Mouse (Mus musculus): ENCODE results near the gene Cbln1. TPM values are rescaled to one million over a fixed set of nuclear protein-coding genes. Genes with fewer than 3 reads are reported as not detected.

Gene Cbln1
- polyA plus RNA-seq (2015; fragmentation: Nextera tagmentation; extraction: Ambion mirVana): not detected in 2 replicates

DNA sequence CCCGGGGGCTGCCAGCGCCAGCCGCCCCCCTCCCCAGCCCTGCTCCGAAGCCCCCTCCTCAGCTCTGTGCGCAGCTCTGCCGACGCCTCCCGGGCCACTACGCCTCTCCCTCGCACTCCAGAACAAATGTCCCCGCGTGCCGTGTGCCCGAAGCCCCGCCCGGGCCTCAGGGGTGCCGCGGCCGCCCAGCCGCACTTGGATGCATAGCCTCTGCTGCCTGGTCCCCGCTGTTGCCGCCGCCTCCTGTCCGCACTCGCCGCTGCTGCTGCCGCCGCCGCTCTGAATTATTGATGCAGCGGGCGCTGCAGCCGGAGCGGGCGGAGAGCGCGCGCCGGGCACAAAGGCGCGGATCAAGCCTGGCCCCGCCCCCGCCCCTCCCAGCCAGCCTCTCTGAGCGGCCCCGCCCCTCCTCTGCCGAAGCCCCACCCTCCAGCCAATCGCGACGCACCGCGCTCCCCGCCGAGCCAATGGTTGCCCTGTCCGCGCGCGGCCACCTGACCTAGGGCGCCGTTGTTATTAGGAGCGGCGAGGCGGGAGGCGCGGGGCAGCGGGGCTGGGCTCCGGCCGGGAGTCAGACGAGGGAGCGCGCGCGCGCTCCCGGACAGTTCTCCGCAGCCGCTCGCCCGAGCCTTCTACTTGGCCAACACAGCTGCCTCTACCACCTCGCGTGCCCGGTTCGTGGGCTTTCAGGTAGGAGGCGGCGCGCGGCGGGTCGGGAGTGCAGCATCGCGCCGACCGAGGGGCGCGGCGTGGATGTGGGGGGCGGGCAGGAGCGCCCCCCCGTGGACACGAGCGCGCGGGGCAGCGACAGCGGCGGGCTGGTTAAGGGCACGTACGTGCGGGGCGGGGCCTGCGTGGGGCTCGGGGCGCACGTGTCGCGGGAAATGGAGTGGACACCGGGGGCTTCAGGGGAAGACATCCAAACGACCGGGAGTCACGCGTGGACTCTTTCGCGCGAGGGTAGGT is at the start of gene Cbln1:
Gene Cbln1, minus strand, starts transcription at position 339 of the 966 bp plus-strand sequence.
- H3K4me1 ChIP-seq (ENCODE audit: control insufficient read depth, low read depth, low read length): peaks cover 11% of the 10 kb centered on the region
- no peaks in the 10 kb centered on the region for H3K36me3 ChIP-seq (ENCODE audit: control insufficient read depth, insufficient read depth)
- H3K9ac ChIP-seq (ENCODE audit: low read depth, low read length): no peak within 1 kb of the TSS
- H3K4me2 ChIP-seq (ENCODE audit: low read depth, low read length): peak within 1 kb of the TSS; percentile 64
- no peak within 1 kb of the TSS for H3K27ac ChIP-seq (ENCODE audit: low read length)
- no peaks in the 10 kb centered on the region for H3K9me3 ChIP-seq (replicated peaks; ENCODE audit: control insufficient read depth, low read length)
- H3K4me3 ChIP-seq (ENCODE audit: low read depth, low read length): peak within 1 kb of the TSS; percentile 52
- WGBS (ENCODE audit: insufficient replicate concordance): under 1% methylated on average over 107 of the region's 122 CpGs
- peaks cover 81% of the 10 kb centered on the region for H3K27me3 ChIP-seq (ENCODE audit: control insufficient read depth, insufficient read depth, low read depth, low read length)
- ATAC-seq (ENCODE audit: low read depth): peak; percentile 96

DNA sequence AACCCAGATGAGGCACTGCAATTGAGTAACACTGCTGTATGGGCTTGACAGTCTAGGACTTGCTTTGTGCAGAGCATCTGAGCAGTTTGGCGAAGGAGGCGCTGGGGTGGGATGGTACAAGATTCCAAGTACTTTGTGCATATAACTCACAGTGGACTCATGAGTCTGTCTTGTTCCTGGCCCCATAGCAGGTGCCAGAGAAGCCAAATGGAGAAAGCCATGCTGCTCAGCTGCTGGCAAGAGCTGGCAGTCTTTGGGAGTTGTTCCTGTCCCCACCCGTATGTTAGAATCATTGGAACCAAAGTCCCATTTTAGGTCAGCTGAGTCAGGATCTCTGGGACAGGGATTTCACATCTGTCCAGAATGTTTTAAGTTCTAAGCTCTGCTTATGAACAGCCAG is 44.7 kb upstream of the Cbln1 start:
- Histone ChIP-seq H3K9ac (ENCODE audit: low read depth, low read length) (no peak overlapping the region), H3K4me2 (ENCODE audit: low read depth, low read length) (no peak overlapping the region), H3K4me3 (ENCODE audit: low read depth, low read length) (no peak overlapping the region), H3K9me3 (replicated peaks; ENCODE audit: control insufficient read depth, low read length) (no peaks in the 10 kb centered on the region), H3K4me1 (ENCODE audit: control insufficient read depth, low read depth, low read length) (no peaks in the 10 kb centered on the region), H3K36me3 (ENCODE audit: control insufficient read depth, insufficient read depth) (no peaks in the 10 kb centered on the region), H3K27me3 (ENCODE audit: control insufficient read depth, insufficient read depth, low read depth, low read length) (no peaks in the 10 kb centered on the region), H3K27ac (ENCODE audit: low read length) (no peak overlapping the region)
- 69% methylated on average over 3 of the region's 3 CpGs for WGBS (ENCODE audit: insufficient replicate concordance)
- ATAC-seq (ENCODE audit: low read depth): no peak

GRCm38 (mm10) chr8:87513796-87514195 is 41.4 kb upstream of the Cbln1 start:
- Histone ChIP-seq H3K4me2 (ENCODE audit: low read depth, low read length) (no peak overlapping the region), H3K9me3 (replicated peaks; ENCODE audit: control insufficient read depth, low read length) (no peaks in the 10 kb centered on the region), H3K36me3 (ENCODE audit: control insufficient read depth, insufficient read depth) (no peaks in the 10 kb centered on the region), H3K4me1 (ENCODE audit: control insufficient read depth, low read depth, low read length) (no peaks in the 10 kb centered on the region), H3K27ac (ENCODE audit: low read length) (no peak overlapping the region), H3K27me3 (ENCODE audit: control insufficient read depth, insufficient read depth, low read depth, low read length) (no peaks in the 10 kb centered on the region), H3K9ac (ENCODE audit: low read depth, low read length) (no peak overlapping the region), H3K4me3 (ENCODE audit: low read depth, low read length) (no peak overlapping the region)
- no peak for ATAC-seq (ENCODE audit: low read depth)
- WGBS (ENCODE audit: insufficient replicate concordance): 63% methylated on average over 5 of the region's 5 CpGs

- Histone ChIP-seq H3K27ac (ENCODE audit: low read length) (no peak overlapping the region), H3K4me3 (ENCODE audit: low read depth, low read length) (no peak overlapping the region), H3K27me3 (ENCODE audit: control insufficient read depth, insufficient read depth, low read depth, low read length) (no peaks in the 10 kb centered on the region), H3K4me2 (ENCODE audit: low read depth, low read length) (no peak overlapping the region), H3K36me3 (ENCODE audit: control insufficient read depth, insufficient read depth) (no peaks in the 10 kb centered on the region), H3K4me1 (ENCODE audit: control insufficient read depth, low read depth, low read length) (no peaks in the 10 kb centered on the region), H3K9ac (ENCODE audit: low read depth, low read length) (no peak overlapping the region), H3K9me3 (replicated peaks; ENCODE audit: control insufficient read depth, low read length) (no peaks in the 10 kb centered on the region)
- WGBS (ENCODE audit: insufficient replicate concordance): 53% methylated on average over 3 of the region's 3 CpGs
- ATAC-seq (ENCODE audit: low read depth): no peak
Observed at GRCm38 (mm10) chr8:87513350-87513749, 40.9 kb upstream of the Cbln1 start.

DNA sequence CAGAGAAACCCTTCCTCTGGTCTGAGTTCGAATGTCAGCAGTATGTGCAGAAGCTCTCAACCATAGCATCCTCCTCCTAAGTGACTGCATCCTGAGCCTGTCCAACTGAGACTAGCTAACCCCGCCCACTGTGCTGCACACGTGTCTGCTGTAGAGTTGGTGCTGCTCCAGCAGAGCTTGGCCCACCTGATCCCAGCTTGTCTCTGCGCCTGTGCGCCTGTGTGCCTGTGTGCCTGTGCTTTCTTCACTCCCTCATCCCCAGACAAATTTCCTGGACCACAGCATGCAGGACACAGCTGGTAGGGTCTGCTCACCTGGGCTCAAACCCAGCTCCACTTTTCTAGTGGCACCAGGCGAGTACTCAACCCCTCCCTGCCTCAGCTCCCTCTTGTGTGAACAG is 40.2 kb upstream of the Cbln1 start:
- ATAC-seq (ENCODE audit: low read depth): no peak
- Histone ChIP-seq H3K27ac (ENCODE audit: low read length) (no peak overlapping the region), H3K27me3 (ENCODE audit: control insufficient read depth, insufficient read depth, low read depth, low read length) (no peaks in the 10 kb centered on the region), H3K4me1 (ENCODE audit: control insufficient read depth, low read depth, low read length) (no peaks in the 10 kb centered on the region), H3K9me3 (replicated peaks; ENCODE audit: control insufficient read depth, low read length) (no peaks in the 10 kb centered on the region), H3K4me3 (ENCODE audit: low read depth, low read length) (no peak overlapping the region), H3K9ac (ENCODE audit: low read depth, low read length) (no peak overlapping the region), H3K4me2 (ENCODE audit: low read depth, low read length) (no peak overlapping the region), H3K36me3 (ENCODE audit: control insufficient read depth, insufficient read depth) (no peaks in the 10 kb centered on the region)
- WGBS (ENCODE audit: insufficient replicate concordance): 62% methylated on average over 6 of the region's 6 CpGs

- Histone ChIP-seq H3K27me3 (ENCODE audit: control insufficient read depth, insufficient read depth, low read depth, low read length) (no peaks in the 10 kb centered on the region), H3K9me3 (replicated peaks; ENCODE audit: control insufficient read depth, low read length) (no peaks in the 10 kb centered on the region), H3K9ac (ENCODE audit: low read depth, low read length) (no peak overlapping the region), H3K36me3 (ENCODE audit: control insufficient read depth, insufficient read depth) (no peaks in the 10 kb centered on the region), H3K27ac (ENCODE audit: low read length) (no peak overlapping the region), H3K4me1 (ENCODE audit: control insufficient read depth, low read depth, low read length) (no peaks in the 10 kb centered on the region), H3K4me3 (ENCODE audit: low read depth, low read length) (no peak overlapping the region), H3K4me2 (ENCODE audit: low read depth, low read length) (no peak overlapping the region)
- WGBS (ENCODE audit: insufficient replicate concordance): 27% methylated on average over 9 of the region's 9 CpGs
- no peak for ATAC-seq (ENCODE audit: low read depth)
Observed at GRCm38 (mm10) chr8:87507046-87507445, 34.6 kb upstream of the Cbln1 start.

GRCm38 (mm10) chr8:87504441-87504840 is 32.0 kb upstream of the Cbln1 start:
- no peaks in the 10 kb centered on the region for H3K9me3 ChIP-seq (replicated peaks; ENCODE audit: control insufficient read depth, low read length)
- H3K36me3 ChIP-seq (ENCODE audit: control insufficient read depth, insufficient read depth): no peaks in the 10 kb centered on the region
- H3K27ac ChIP-seq (ENCODE audit: low read length): no peak overlapping the region
- no peak overlapping the region for H3K4me3 ChIP-seq (ENCODE audit: low read depth, low read length)
- WGBS (ENCODE audit: insufficient replicate concordance): 42% methylated on average over 5 of the region's 5 CpGs
- no peak overlapping the region for H3K9ac ChIP-seq (ENCODE audit: low read depth, low read length)
- H3K4me1 ChIP-seq (ENCODE audit: control insufficient read depth, low read depth, low read length): no peaks in the 10 kb centered on the region
- H3K4me2 ChIP-seq (ENCODE audit: low read depth, low read length): no peak overlapping the region
- no peak for ATAC-seq (ENCODE audit: low read depth)
- H3K27me3 ChIP-seq (ENCODE audit: control insufficient read depth, insufficient read depth, low read depth, low read length): no peaks in the 10 kb centered on the region

- 29% methylated on average over 6 of the region's 6 CpGs for WGBS (ENCODE audit: insufficient replicate concordance)
- no peaks in the 10 kb centered on the region for H3K4me1 ChIP-seq (ENCODE audit: control insufficient read depth, low read depth, low read length)
Observed at GRCm38 (mm10) chr8:87502684-87503083, 30.3 kb upstream of the Cbln1 start.

GRCm38 (mm10) chr8:87497641-87498040 is 25.2 kb upstream of the Cbln1 start:
- Histone ChIP-seq H3K4me2 (ENCODE audit: low read depth, low read length) (no peak overlapping the region), H3K27me3 (ENCODE audit: control insufficient read depth, insufficient read depth, low read depth, low read length) (no peaks in the 10 kb centered on the region), H3K9me3 (replicated peaks; ENCODE audit: control insufficient read depth, low read length) (no peaks in the 10 kb centered on the region), H3K36me3 (ENCODE audit: control insufficient read depth, insufficient read depth) (no peaks in the 10 kb centered on the region), H3K27ac (ENCODE audit: low read length) (no peak overlapping the region), H3K4me3 (ENCODE audit: low read depth, low read length) (no peak overlapping the region), H3K4me1 (ENCODE audit: control insufficient read depth, low read depth, low read length) (no peaks in the 10 kb centered on the region), H3K9ac (ENCODE audit: low read depth, low read length) (no peak overlapping the region)
- WGBS (ENCODE audit: insufficient replicate concordance): 58% methylated on average over 6 of the region's 6 CpGs
- ATAC-seq (ENCODE audit: low read depth): no peak

More at GRCm38 (mm10) chr8:87502684-87503083, 30.3 kb upstream of the Cbln1 start:
- ATAC-seq (ENCODE audit: low read depth): no peak
- Histone ChIP-seq H3K4me3 (ENCODE audit: low read depth, low read length) (no peak overlapping the region), H3K4me2 (ENCODE audit: low read depth, low read length) (no peak overlapping the region), H3K27ac (ENCODE audit: low read length) (no peak overlapping the region), H3K36me3 (ENCODE audit: control insufficient read depth, insufficient read depth) (no peaks in the 10 kb centered on the region), H3K9ac (ENCODE audit: low read depth, low read length) (no peak overlapping the region), H3K9me3 (replicated peaks; ENCODE audit: control insufficient read depth, low read length) (no peaks in the 10 kb centered on the region), H3K27me3 (ENCODE audit: control insufficient read depth, insufficient read depth, low read depth, low read length) (no peaks in the 10 kb centered on the region)
